Mouse (Mus musculus) CH12.LX (cell line): ENCODE data around the gene Sh3bp5.

Source experiments
- CTCF ChIP-seq, 2 experiments: IDR thresholded peaks in 1 of 2; conservative IDR thresholded peaks in 1 of 2; 2 replicates each; pipeline ENCODE4 v1.5.1; 2011 to 2012; ENCODE audit warnings: low read depth in 2 of 2, low read length in 2 of 2, improper control_type of control experiment in 1 of 2, inconsistent platforms in 1 of 2, mild to moderate bottlenecking in 1 of 2, moderate library complexity in 1 of 2
- EP300 ChIP-seq: IDR thresholded peaks from 2 replicates; pipeline ENCODE4 v1.6.1; 2011; ENCODE audit warnings: low read length, improper control_type of control experiment
- GABPA ChIP-seq: IDR thresholded peaks from 2 replicates; pipeline ENCODE4 v1.6.1; 2012; ENCODE audit warnings: low read depth, low read length, improper control_type of control experiment, inconsistent platforms; ENCODE audit not compliant: insufficient replicate concordance
- MAX ChIP-seq: IDR thresholded peaks from 2 replicates; pipeline ENCODE4 v1.6.1; 2011; ENCODE audit warnings: low read length, improper control_type of control experiment
- MEF2A ChIP-seq: IDR thresholded peaks from 2 replicates; pipeline ENCODE4 v1.6.1; 2014; ENCODE audit warnings: low read depth, mild to moderate bottlenecking, inconsistent platforms, low read length, improper control_type of control experiment, borderline replicate concordance
- POLR2A ChIP-seq: IDR thresholded peaks from 2 replicates; pipeline ENCODE4 v1.6.1; 2011; ENCODE audit warnings: low read depth, mild to moderate bottlenecking, improper control_type of control experiment, low read length
- SMC3 ChIP-seq: IDR thresholded peaks from 2 replicates; pipeline ENCODE4 v1.6.1; 2011; ENCODE audit warnings: low read depth, low read length, improper control_type of control experiment
- TBP ChIP-seq: conservative IDR thresholded peaks from 2 replicates; pipeline ENCODE4 v1.6.1; 2011; ENCODE audit warnings: low read depth, low read length, improper control_type of control experiment
- UBTF ChIP-seq: IDR thresholded peaks from 2 replicates; pipeline ENCODE4 v1.6.1; 2012; ENCODE audit warnings: low read depth, mild to moderate bottlenecking, inconsistent platforms, low read length, improper control_type of control experiment, moderate library complexity
- ZC3H11A ChIP-seq: IDR thresholded peaks from 2 replicates; pipeline ENCODE4 v1.6.1; 2012; ENCODE audit warnings: low read depth, mild to moderate bottlenecking, inconsistent platforms, low read length, improper control_type of control experiment

DNA sequence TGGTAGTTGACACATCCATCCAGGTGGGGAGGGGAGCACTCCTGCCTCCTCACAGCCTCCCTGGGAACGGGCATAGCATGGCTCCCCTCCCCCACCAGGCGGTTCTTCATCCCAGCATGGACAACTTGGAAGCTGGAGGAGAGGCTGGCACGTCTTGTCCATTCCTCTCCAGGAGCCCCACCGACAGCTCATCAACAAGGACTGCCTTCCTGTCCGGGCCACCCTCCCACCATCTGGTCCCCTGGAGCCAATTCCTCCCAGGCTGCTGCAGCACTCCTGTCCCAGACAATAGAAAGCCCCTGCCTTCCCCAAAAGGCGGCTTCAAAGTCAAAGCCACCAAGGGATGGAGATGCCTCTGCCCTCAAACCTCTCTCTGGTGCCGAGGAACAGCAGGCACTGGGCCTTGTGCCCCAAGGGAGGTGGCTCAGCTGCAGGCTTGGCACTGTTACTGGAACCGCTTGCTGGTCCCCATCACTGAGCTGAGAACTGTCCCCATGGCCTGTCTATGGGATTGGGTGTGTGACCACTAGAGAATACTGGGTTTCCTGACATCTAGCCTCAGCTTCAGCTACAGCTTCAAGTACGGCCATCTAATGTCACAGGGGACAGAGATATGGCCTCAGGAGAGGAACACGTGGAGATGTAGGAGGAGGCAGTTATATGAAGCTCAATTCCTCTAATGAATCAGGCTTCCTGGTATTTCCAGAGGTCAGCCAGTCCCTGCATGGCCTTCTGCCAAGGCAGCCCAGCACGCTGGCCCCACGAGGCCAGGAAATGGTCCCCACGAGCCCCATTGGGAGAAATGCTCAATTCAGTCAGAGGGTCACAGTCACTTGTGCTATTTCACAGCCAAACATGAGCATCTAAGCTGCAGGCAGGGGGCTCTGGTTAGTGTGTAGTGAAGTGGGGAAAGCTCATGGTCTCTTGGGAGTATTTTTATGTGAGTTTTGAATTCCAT lies 51.2 kb downstream of the Sh3bp5 start:
- TF ChIP-seq CTCF (conservative IDR thresholded peaks at IDR 0.05 in 1 of 2, IDR thresholded peaks at IDR 0.05 in 1 of 2; ENCODE audit: low read depth in 2 of 2, low read length in 2 of 2) (no peak), GABPA (no peak), ZC3H11A (no peak), EP300 (no peak), MAX (no peak), MEF2A (no peak), TBP (no peak), SMC3 (no peak; the same call in 1 of the 2 replicates), UBTF (no peak), POLR2A (no peak)
